Mouse (Mus musculus): Measurements from ENCODE around the gene Lifr. TPM values are rescaled to one million over a fixed set of nuclear protein-coding genes. Genes with fewer than 3 reads are reported as not detected.
A peak's percentile ranks its signal among the peaks of the same experiment; 100 is the strongest.

The Lifr gene
- polyA plus RNA-seq, 1 experiment from 2014 or later: 10.0 TPM

DNA sequence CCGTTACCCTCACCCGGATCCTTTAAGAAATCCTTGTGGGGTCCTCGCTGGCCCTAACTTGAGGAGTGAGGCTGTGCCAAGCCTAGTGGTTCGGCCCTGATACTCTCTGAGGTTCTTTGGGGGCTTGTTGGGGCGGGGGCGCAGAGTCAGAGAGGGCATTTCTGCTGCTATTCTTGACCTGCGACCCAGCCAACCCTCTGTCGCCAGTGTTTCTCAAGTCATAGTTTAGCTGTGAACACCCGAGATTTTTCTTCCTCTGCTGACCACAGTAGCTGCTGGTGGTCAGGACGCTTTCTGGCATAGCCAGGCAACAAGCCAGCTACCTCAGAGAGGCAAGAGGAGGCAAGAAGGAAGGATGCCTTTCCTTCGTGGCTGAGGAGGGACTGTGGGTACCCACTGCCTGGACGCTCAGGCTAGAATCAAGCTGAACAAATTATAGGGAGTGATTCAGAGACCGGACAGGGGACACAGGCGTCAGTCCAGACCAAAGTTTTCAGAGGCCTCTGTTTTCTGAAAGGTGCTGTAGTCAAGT lies 25.4 kb upstream of the Lifr start:
- no peaks in the 10 kb centered on the region for H3K27me3 ChIP-seq (ENCODE audit: low read depth, poor library complexity, severe bottlenecking)
- WGBS: 90% methylated on average over 14 of the region's 14 CpGs
- H3K9me3 ChIP-seq (replicated peaks): no peaks in the 10 kb centered on the region
- DNase-seq (ENCODE audit: low spot score): no peak
- H3K36me3 ChIP-seq: no peaks in the 10 kb centered on the region
- no peak overlapping the region for H3K27ac ChIP-seq (replicated peaks)
- H3K4me1 ChIP-seq: peaks cover 12% of the 10 kb centered on the region
- no peak overlapping the region for H3K4me3 ChIP-seq

- Histone ChIP-seq H3K9me3 (replicated peaks) (no peaks in the 10 kb centered on the region), H3K4me3 (no peak overlapping the region), H3K36me3 (no peaks in the 10 kb centered on the region), H3K4me1 (peaks cover 12% of the 10 kb centered on the region), H3K27ac (replicated peaks) (no peak overlapping the region), H3K27me3 (ENCODE audit: low read depth, poor library complexity, severe bottlenecking) (no peaks in the 10 kb centered on the region)
- no peak for DNase-seq (ENCODE audit: low spot score)
- WGBS: 92% methylated on average over 5 of the region's 5 CpGs
Observed at GRCm38 (mm10) chr15:7065624-7066023, 24.8 kb upstream of the Lifr start.

- DNase-seq (ENCODE audit: low spot score): no peak
- Histone ChIP-seq H3K4me1 (peaks cover 16% of the 10 kb centered on the region), H3K4me3 (no peak overlapping the region), H3K36me3 (no peaks in the 10 kb centered on the region), H3K27me3 (ENCODE audit: low read depth, poor library complexity, severe bottlenecking) (no peaks in the 10 kb centered on the region), H3K9me3 (replicated peaks) (no peaks in the 10 kb centered on the region), H3K27ac (replicated peaks) (no peak overlapping the region)
- WGBS: 90% methylated on average over 3 of the region's 3 CpGs
Observed at GRCm38 (mm10) chr15:7066752-7067151, 23.7 kb upstream of the Lifr start.

DNA sequence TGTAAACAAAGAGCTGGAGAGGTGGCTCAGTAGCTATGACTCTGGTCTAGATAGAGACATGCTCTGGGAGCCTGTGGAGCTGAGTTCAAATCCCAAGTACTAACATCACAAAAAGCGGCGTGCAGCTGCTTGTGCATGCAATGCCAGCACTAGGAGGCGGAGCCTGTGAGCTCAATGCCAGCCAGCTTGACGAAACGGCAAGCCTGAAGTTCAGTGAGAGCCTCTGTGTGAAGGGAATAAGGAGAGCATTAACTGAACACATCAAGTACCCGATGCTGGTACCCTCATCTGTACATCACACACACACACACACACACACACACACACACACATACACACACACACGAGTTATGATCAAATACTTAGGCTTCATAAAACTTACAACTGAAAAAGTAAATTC lies 21.0 kb upstream of the Lifr start:
- no peak overlapping the region for H3K27ac ChIP-seq (replicated peaks)
- H3K4me1 ChIP-seq: peaks cover 9% of the 10 kb centered on the region
- DNase-seq (ENCODE audit: low spot score): no peak
- H3K27me3 ChIP-seq (ENCODE audit: low read depth, poor library complexity, severe bottlenecking): no peaks in the 10 kb centered on the region
- H3K4me3 ChIP-seq: no peak overlapping the region
- WGBS: 74% methylated on average over 7 of the region's 7 CpGs
- no peaks in the 10 kb centered on the region for H3K9me3 ChIP-seq (replicated peaks)
- no peaks in the 10 kb centered on the region for H3K36me3 ChIP-seq

- no peaks in the 10 kb centered on the region for H3K27me3 ChIP-seq (ENCODE audit: low read depth, poor library complexity, severe bottlenecking)
- H3K36me3 ChIP-seq: no peaks in the 10 kb centered on the region
- H3K4me3 ChIP-seq: no peak overlapping the region
- H3K4me1 ChIP-seq: peaks cover 12% of the 10 kb centered on the region
- DNase-seq (ENCODE audit: low spot score): no peak
- 89% methylated on average over 6 of the region's 6 CpGs for WGBS
- no peaks in the 10 kb centered on the region for H3K9me3 ChIP-seq (replicated peaks)
- H3K27ac ChIP-seq (replicated peaks): no peak overlapping the region
Observed at GRCm38 (mm10) chr15:7070199-7070794, 20.1 kb upstream of the Lifr start.

DNA sequence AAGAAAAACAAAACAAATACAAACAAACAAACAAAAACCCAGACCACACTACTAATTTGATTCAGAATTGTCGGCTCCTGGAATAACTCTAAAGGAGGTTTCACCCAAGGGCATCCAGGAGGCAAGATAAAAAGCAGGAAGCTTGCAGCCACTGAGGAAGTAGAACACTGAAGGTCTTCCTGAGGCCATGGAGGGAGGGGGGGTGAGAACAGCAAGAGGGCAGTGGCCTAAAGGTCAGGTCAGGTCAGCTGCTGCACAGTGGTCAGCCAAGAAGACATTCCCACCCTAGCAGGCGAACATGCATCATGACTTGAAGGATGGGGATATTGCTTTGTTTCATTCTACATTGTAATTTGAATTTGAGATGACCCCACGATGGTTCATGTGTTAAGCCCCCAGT lies 17.1 kb upstream of the Lifr start:
- H3K9me3 ChIP-seq (replicated peaks): no peaks in the 10 kb centered on the region

GRCm38 (mm10) chr15:7075185-7075584 lies 15.2 kb upstream of the Lifr start:
- Histone ChIP-seq H3K36me3 (no peaks in the 10 kb centered on the region), H3K4me1 (peaks cover 45% of the 10 kb centered on the region), H3K27ac (replicated peaks) (no peak overlapping the region), H3K9me3 (replicated peaks) (0 out of 2 replicates have a peak, but pooled peaks cover 4% of the 10 kb centered on the region), H3K4me3 (no peak overlapping the region), H3K27me3 (ENCODE audit: low read depth, poor library complexity, severe bottlenecking) (0 out of 2 replicates have a peak, but pooled peaks cover 4% of the 10 kb centered on the region)
- no peak for DNase-seq (ENCODE audit: low spot score)
- WGBS: 80% methylated on average over 6 of the region's 6 CpGs

More for the DNA sequence above, 17.1 kb upstream of the Lifr start:
- Histone ChIP-seq H3K4me1 (peaks cover 37% of the 10 kb centered on the region), H3K27me3 (ENCODE audit: low read depth, poor library complexity, severe bottlenecking) (no peaks in the 10 kb centered on the region), H3K36me3 (no peaks in the 10 kb centered on the region), H3K4me3 (no peak overlapping the region), H3K27ac (replicated peaks) (no peak overlapping the region)
- DNase-seq (ENCODE audit: low spot score): no peak
- 65% methylated on average over 3 of the region's 3 CpGs for WGBS

DNA sequence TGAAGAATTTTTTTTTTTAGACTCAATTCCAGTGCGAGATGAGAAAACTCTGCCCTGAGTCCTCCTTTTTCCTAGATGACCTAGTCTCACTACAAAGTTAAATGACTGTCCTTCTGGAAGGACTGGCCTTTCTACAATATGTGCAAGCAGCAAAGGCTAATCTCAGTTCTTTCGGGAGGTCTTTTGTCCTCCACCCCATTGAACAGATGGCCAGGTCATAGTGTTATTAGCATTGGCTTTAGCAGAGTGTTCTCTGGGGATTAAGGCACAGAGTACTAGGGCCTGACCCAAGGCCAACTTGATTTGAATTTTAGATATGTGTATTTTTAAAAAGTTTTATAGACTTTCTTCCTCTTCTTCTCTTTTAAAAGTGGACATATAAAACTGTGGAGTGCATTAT lies 12.1 kb upstream of the Lifr start:
- Histone ChIP-seq H3K27ac (replicated peaks) (peak overlapping the region; percentile 60), H3K9me3 (replicated peaks) (0 out of 2 replicates have a peak, but pooled peaks cover 4% of the 10 kb centered on the region), H3K27me3 (ENCODE audit: low read depth, poor library complexity, severe bottlenecking) (peaks cover 30% of the 10 kb centered on the region), H3K4me3 (no peak overlapping the region), H3K36me3 (no peaks in the 10 kb centered on the region), H3K4me1 (peaks cover 50% of the 10 kb centered on the region)
- DNase-seq (ENCODE audit: low spot score): no peak
- 36% methylated on average over 2 of the region's 2 CpGs for WGBS

GRCm38 (mm10) chr15:7079631-7080337 lies 10.6 kb upstream of the Lifr start:
- peak overlapping the region; percentile 28; the same call in 1 of the 2 replicates for H3K27ac ChIP-seq (replicated peaks)
- peaks cover 51% of the 10 kb centered on the region for H3K4me1 ChIP-seq
- no peak overlapping the region for H3K4me3 ChIP-seq
- peaks cover 43% of the 10 kb centered on the region for H3K27me3 ChIP-seq (ENCODE audit: low read depth, poor library complexity, severe bottlenecking)
- 0 out of 2 replicates have a peak, but pooled peaks cover 4% of the 10 kb centered on the region for H3K9me3 ChIP-seq (replicated peaks)
- no peaks in the 10 kb centered on the region for H3K36me3 ChIP-seq
- no peak for DNase-seq (ENCODE audit: low spot score)
- WGBS: 92% methylated on average over 4 of the region's 4 CpGs

DNA sequence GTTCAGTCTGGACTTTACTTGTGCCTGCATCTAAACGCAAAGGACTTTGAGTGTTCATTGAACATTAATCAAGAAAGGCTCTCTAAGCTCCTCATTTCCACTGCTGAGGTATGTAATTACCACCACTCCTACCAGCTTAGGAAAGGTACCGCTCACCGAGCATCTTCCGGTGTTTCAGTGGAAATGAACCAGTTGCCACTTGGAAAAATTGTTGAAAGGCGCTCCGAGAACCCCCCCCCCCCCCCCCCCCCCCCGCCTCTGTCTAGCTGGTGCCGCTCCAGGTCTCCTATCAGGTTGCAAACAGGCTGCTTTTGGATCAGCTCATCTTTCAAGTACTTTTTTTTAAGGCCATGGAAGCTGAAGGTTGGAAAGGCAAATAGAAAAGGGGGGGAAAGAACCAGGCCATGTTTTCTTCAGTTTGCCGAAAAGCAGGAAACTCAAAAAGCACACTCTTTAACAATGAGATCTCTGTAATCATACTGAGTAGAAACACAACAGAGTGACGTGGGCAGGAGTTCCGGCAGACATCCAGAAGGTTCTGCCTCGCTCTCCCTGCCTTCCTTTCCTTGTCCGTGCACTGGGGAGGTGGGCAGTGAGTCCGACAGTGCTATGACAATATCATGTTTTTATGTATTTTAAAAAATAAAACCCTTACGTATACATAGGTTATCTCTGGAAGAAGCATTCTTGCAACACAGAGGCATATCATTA lies 9.3 kb upstream of the Lifr start:
- DNase-seq (ENCODE audit: low spot score): no peak
- Histone ChIP-seq H3K36me3 (no peaks in the 10 kb centered on the region), H3K27ac (replicated peaks) (no peak overlapping the region), H3K27me3 (ENCODE audit: low read depth, poor library complexity, severe bottlenecking) (peaks cover 56% of the 10 kb centered on the region), H3K9me3 (replicated peaks) (0 out of 2 replicates have a peak, but pooled peaks cover 4% of the 10 kb centered on the region), H3K4me1 (peaks cover 51% of the 10 kb centered on the region), H3K4me3 (no peak overlapping the region)
- 77% methylated on average over 15 of the region's 15 CpGs for WGBS

DNA sequence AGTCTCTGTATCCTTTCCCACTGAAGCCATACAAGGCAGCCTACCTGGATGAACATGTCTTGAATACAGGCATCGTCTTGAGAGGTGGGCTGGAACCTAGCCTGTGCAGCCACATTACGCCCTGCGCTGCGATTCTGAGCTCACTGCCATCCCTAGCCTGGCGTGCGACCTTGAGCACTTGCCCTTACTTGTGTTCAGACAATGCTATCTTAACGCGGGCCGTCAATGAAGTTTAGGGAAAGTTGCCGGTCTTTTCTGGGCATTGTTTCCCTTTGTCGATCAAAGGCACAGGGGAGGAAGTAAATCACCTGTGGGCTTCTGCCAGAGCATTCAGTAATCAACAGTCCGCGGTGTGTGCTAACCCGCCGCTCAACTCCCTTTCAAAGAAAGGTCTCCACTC lies 8.6 kb upstream of the Lifr start:
- DNase-seq (ENCODE audit: low spot score): no peak
- H3K4me1 ChIP-seq: peaks cover 44% of the 10 kb centered on the region
- 0 out of 2 replicates have a peak overlapping the region, but pooled peaks have one; percentile 28 for H3K27ac ChIP-seq (replicated peaks)
- 42% methylated on average over 15 of the region's 15 CpGs for WGBS
- H3K4me3 ChIP-seq: no peak overlapping the region
- peaks cover 63% of the 10 kb centered on the region for H3K27me3 ChIP-seq (ENCODE audit: low read depth, poor library complexity, severe bottlenecking)
- 0 out of 2 replicates have a peak, but pooled peaks cover 4% of the 10 kb centered on the region for H3K9me3 ChIP-seq (replicated peaks)
- H3K36me3 ChIP-seq: no peaks in the 10 kb centered on the region

DNA sequence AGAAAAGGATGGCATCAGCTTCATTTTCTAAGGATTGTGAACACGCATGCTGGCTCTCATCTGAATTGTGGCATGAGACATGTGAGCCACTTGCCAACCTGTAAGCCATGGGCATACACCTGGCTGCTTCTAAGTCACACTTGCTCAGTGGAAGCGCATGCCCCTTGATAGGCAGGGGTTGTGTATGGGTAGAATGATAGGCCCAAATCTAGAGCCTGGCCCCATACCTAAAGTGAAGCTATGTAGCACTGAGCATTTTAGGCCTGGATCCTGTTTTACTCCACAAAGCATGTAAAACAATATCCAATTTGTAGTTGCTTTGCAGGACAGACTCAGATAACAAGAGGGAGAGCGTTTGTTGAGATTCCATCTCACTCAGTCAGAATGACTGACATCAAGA lies 7.5 kb upstream of the Lifr start:
- WGBS: 90% methylated on average over 3 of the region's 3 CpGs
- H3K36me3 ChIP-seq: no peaks in the 10 kb centered on the region
- H3K27ac ChIP-seq (replicated peaks): no peak overlapping the region
- peaks cover 74% of the 10 kb centered on the region for H3K27me3 ChIP-seq (ENCODE audit: low read depth, poor library complexity, severe bottlenecking)
- H3K9me3 ChIP-seq (replicated peaks): 0 out of 2 replicates have a peak, but pooled peaks cover 4% of the 10 kb centered on the region
- peaks cover 33% of the 10 kb centered on the region for H3K4me1 ChIP-seq
- DNase-seq (ENCODE audit: low spot score): no peak
- H3K4me3 ChIP-seq: no peak overlapping the region
